Mouse (Mus musculus) small intestine, adult 2 months (tissue): ENCODE data around the gene Mcl1.

Experiments
- CTCF ChIP-seq: fragments of 200-500 bp; IDR thresholded peaks from 2 replicates; pipeline ENCODE4 v1.5.1; 2012; ENCODE audit warnings: low read depth, mild to moderate bottlenecking, control low read depth, inconsistent platforms, low read length, moderate library complexity, mixed read lengths; ENCODE audit not compliant: insufficient replicate concordance, insufficient read length; ENCODE audit errors: extremely low read depth
- POLR2A ChIP-seq: fragments of 200-500 bp; IDR thresholded peaks from 2 replicates; pipeline ENCODE4 v1.6.1; 2012; ENCODE audit warnings: low read depth, mild to moderate bottlenecking, control low read depth, inconsistent platforms, low read length, moderate library complexity

GRCm38 (mm10) chr3:95657108-95657507 lies 1.5 kb upstream of the Mcl1 start:
- TF ChIP-seq POLR2A (no peak), CTCF (no peak)
